Mouse (Mus musculus) erythroblast, embryonic 14.5 days (primary cell): ENCODE measurements around the gene Atxn2l. TPM values are rescaled to one million over a fixed set of nuclear protein-coding genes. Genes with fewer than 3 reads are reported as not detected.

Source experiments
- H3K27me3 ChIP-seq: 2 replicates; pipeline ENCODE4 v1.6.1; 2012; ENCODE audit warnings: inconsistent platforms; ENCODE audit not compliant: control insufficient read depth
- H3K36me3 ChIP-seq: 2 replicates; pipeline ENCODE4 v1.6.1; 2012; ENCODE audit warnings: mild to moderate bottlenecking, inconsistent platforms; ENCODE audit not compliant: control insufficient read depth
- H3K4me1 ChIP-seq: 2 replicates; pipeline ENCODE4 v1.6.1; 2012; ENCODE audit warnings: inconsistent platforms; ENCODE audit not compliant: control insufficient read depth
- H3K4me3 ChIP-seq: replicated peaks from 2 replicates; pipeline ENCODE3; 2012; ENCODE audit warnings: moderate library complexity, mild to moderate bottlenecking, inconsistent platforms
- H3K9me3 ChIP-seq: 2 replicates; pipeline ENCODE4 v1.6.1; 2012; ENCODE audit warnings: low read length, inconsistent platforms, mixed read lengths; ENCODE audit not compliant: control insufficient read depth
- GATA1 ChIP-seq: IDR thresholded peaks from 2 replicates; pipeline ENCODE4 v1.6.1; 2012; ENCODE audit warnings: low read length, inconsistent platforms, mixed read lengths
- TAL1 ChIP-seq: IDR thresholded peaks from 3 replicates; pipeline ENCODE4 v1.6.1; 2012; ENCODE audit warnings: low read length, inconsistent platforms, mixed read lengths
- polyA plus RNA-seq: library from polyadenylated mRNA; stranded (reverse); fragments of >175 nt; gene quantifications from 2 replicates; pipeline ENCODE4 v1.2.3, GENCODE M21; 2012

Atxn2l gene
- polyA plus RNA-seq, 1 experiment: 56.8 TPM

- TF ChIP-seq TAL1 (no peak), GATA1 (no peak)
- Histone ChIP-seq H3K36me3 (peaks cover 50% of the 10 kb centered on the region), H3K27me3 (no peaks in the 10 kb centered on the region), H3K4me3 (no peak overlapping the region), H3K4me1 (peaks cover 17% of the 10 kb centered on the region), H3K9me3 (no peaks in the 10 kb centered on the region)
These were observed 36.5 kb downstream of the Atxn2l start for GRCm38 (mm10) chr7:126466707-126467106.

GRCm38 (mm10) chr7:126466116-126466515 is 37.1 kb downstream of the Atxn2l start:
- H3K9me3 ChIP-seq: no peaks in the 10 kb centered on the region
- no peak overlapping the region for H3K4me3 ChIP-seq
- peaks cover 44% of the 10 kb centered on the region for H3K36me3 ChIP-seq
- H3K27me3 ChIP-seq: no peaks in the 10 kb centered on the region
- peaks cover 17% of the 10 kb centered on the region for H3K4me1 ChIP-seq
- TF ChIP-seq GATA1 (no peak), TAL1 (no peak)

- TF ChIP-seq TAL1: no peak
- TF ChIP-seq GATA1: no peak
- H3K27me3 ChIP-seq: no peaks in the 10 kb centered on the region
- H3K9me3 ChIP-seq: no peaks in the 10 kb centered on the region
- H3K4me1 ChIP-seq: peaks cover 17% of the 10 kb centered on the region
- peaks cover 39% of the 10 kb centered on the region for H3K36me3 ChIP-seq
- H3K4me3 ChIP-seq: no peak overlapping the region
These were observed 37.8 kb downstream of the Atxn2l start for GRCm38 (mm10) chr7:126465246-126466030.

GRCm38 (mm10) chr7:126464836-126465235 is 38.4 kb downstream of the Atxn2l start:
- Histone ChIP-seq H3K9me3 (no peaks in the 10 kb centered on the region), H3K4me3 (no peak overlapping the region), H3K4me1 (peaks cover 17% of the 10 kb centered on the region), H3K36me3 (peaks cover 33% of the 10 kb centered on the region), H3K27me3 (no peaks in the 10 kb centered on the region)
- no peak for TF ChIP-seq GATA1
- no peak for TF ChIP-seq TAL1

GRCm38 (mm10) chr7:126464121-126464520 is 39.1 kb downstream of the Atxn2l start:
- Histone ChIP-seq H3K27me3 (no peaks in the 10 kb centered on the region), H3K4me1 (peaks cover 17% of the 10 kb centered on the region), H3K9me3 (no peaks in the 10 kb centered on the region), H3K4me3 (no peak overlapping the region), H3K36me3 (peaks cover 26% of the 10 kb centered on the region)
- TF ChIP-seq GATA1: no peak
- TF ChIP-seq TAL1: no peak

- Histone ChIP-seq H3K9me3 (no peaks in the 10 kb centered on the region), H3K36me3 (peaks cover 20% of the 10 kb centered on the region), H3K4me1 (peaks cover 17% of the 10 kb centered on the region), H3K27me3 (no peaks in the 10 kb centered on the region), H3K4me3 (no peak overlapping the region)
- TF ChIP-seq GATA1 (no peak), TAL1 (no peak)
These were observed 39.7 kb downstream of the Atxn2l start for GRCm38 (mm10) chr7:126463547-126463946.

GRCm38 (mm10) chr7:126463004-126463403 is 40.2 kb downstream of the Atxn2l start, which contains the start of gene Atp2a1:
Atp2a1 (minus strand) TSS chr7:126463108.
- H3K36me3 ChIP-seq: peaks cover 15% of the 10 kb centered on the region
- H3K4me3 ChIP-seq: no peak within 1 kb of the TSS
- H3K9me3 ChIP-seq: no peaks in the 10 kb centered on the region
- no peaks in the 10 kb centered on the region for H3K27me3 ChIP-seq
- H3K4me1 ChIP-seq: peaks cover 17% of the 10 kb centered on the region
- TF ChIP-seq GATA1 (no peak), TAL1 (no peak)

- H3K27me3 ChIP-seq: no peaks in the 10 kb centered on the region
- H3K9me3 ChIP-seq: no peaks in the 10 kb centered on the region
- H3K4me1 ChIP-seq: peaks cover 17% of the 10 kb centered on the region
- no peak overlapping the region for H3K4me3 ChIP-seq
- TF ChIP-seq TAL1 (no peak), GATA1 (no peak)
- H3K36me3 ChIP-seq: peaks cover 3% of the 10 kb centered on the region
These were observed 41.6 kb downstream of the Atxn2l start for GRCm38 (mm10) chr7:126461626-126462025.

GRCm38 (mm10) chr7:126460623-126461399 is 42.4 kb downstream of the Atxn2l start:
- H3K36me3 ChIP-seq: no peaks in the 10 kb centered on the region
- H3K27me3 ChIP-seq: no peaks in the 10 kb centered on the region
- no peak overlapping the region for H3K4me3 ChIP-seq
- no peaks in the 10 kb centered on the region for H3K9me3 ChIP-seq
- TF ChIP-seq GATA1 (no peak), TAL1 (no peak)
- H3K4me1 ChIP-seq: peaks cover 14% of the 10 kb centered on the region
